Mouse (Mus musculus): ENCODE measurements around the gene Ptprn2. TPM values are rescaled to one million over a fixed set of nuclear protein-coding genes. Genes with fewer than 3 reads are reported as not detected.
A peak's percentile ranks its signal among the peaks of the same experiment; 100 is the strongest.
"Not testable (repeated sequence)": the region's sequence is repeated elsewhere in the genome, so short reads cannot be mapped to it uniquely, and the experiment has no call there.

The Ptprn2 gene
- total RNA-seq, 2 experiments from 2014 or later, result 13.1 to 17.2 TPM

GRCm38 (mm10) chr12:116513788-116514187 lies 28.3 kb downstream of the Ptprn2 start:
- DNase-seq, result not testable (repeated sequence)

- no peak for DNase-seq
Measured at GRCm38 (mm10) chr12:116515824-116516223, 30.3 kb downstream of the Ptprn2 start.

GRCm38 (mm10) chr12:116528861-116529260 lies 43.3 kb downstream of the Ptprn2 start:
- DNase-seq, result peak; percentile 7

GRCm38 (mm10) chr12:116533281-116533680 lies 47.8 kb downstream of the Ptprn2 start:
- DNase-seq, result no peak

- peak; percentile 3 for DNase-seq
Measured at GRCm38 (mm10) chr12:116539305-116539704, 53.8 kb downstream of the Ptprn2 start.

GRCm38 (mm10) chr12:116540608-116541007 lies 55.1 kb downstream of the Ptprn2 start:
- peak; percentile 68 for DNase-seq

- DNase-seq, result peak; percentile 79
Measured at GRCm38 (mm10) chr12:116550031-116550430, 64.5 kb downstream of the Ptprn2 start.

GRCm38 (mm10) chr12:116551516-116551915 lies 66.0 kb downstream of the Ptprn2 start:
- no peak for DNase-seq

- DNase-seq, result no peak
Measured at GRCm38 (mm10) chr12:116552306-116552705, 66.8 kb downstream of the Ptprn2 start.

- DNase-seq, result no peak
Measured at GRCm38 (mm10) chr12:116553361-116553760, 67.8 kb downstream of the Ptprn2 start.

GRCm38 (mm10) chr12:116555964-116556363 lies 70.4 kb downstream of the Ptprn2 start:
- DNase-seq, result no peak

GRCm38 (mm10) chr12:116564441-116564840 lies 78.9 kb downstream of the Ptprn2 start:
- no peak for DNase-seq

- no peak for DNase-seq
Measured at GRCm38 (mm10) chr12:116566672-116567071, 81.2 kb downstream of the Ptprn2 start.

- DNase-seq, result no peak
Measured at GRCm38 (mm10) chr12:116567170-116567569, 81.7 kb downstream of the Ptprn2 start.

GRCm38 (mm10) chr12:116569568-116569967 lies 84.0 kb downstream of the Ptprn2 start:
- no peak for DNase-seq

GRCm38 (mm10) chr12:116574102-116574501 lies 88.6 kb downstream of the Ptprn2 start:
- DNase-seq, result no peak

GRCm38 (mm10) chr12:116574720-116575119 lies 89.2 kb downstream of the Ptprn2 start:
- no peak for DNase-seq

- DNase-seq, result not testable (repeated sequence)
Measured at GRCm38 (mm10) chr12:116577917-116578316, 92.4 kb downstream of the Ptprn2 start.

- DNase-seq, result no peak
Measured at GRCm38 (mm10) chr12:116580827-116581544, 95.5 kb downstream of the Ptprn2 start.

GRCm38 (mm10) chr12:116581864-116582263 lies 96.3 kb downstream of the Ptprn2 start:
- peak; percentile 35 for DNase-seq

- DNase-seq, result no peak
Measured at GRCm38 (mm10) chr12:116582829-116583228, 97.3 kb downstream of the Ptprn2 start.

- DNase-seq, result peak; percentile 31
Measured at GRCm38 (mm10) chr12:116585001-116585400, 99.5 kb downstream of the Ptprn2 start.

GRCm38 (mm10) chr12:116586167-116586566 lies 100.6 kb downstream of the Ptprn2 start:
- no peak for DNase-seq

GRCm38 (mm10) chr12:116587548-116587947 lies 102.0 kb downstream of the Ptprn2 start:
- DNase-seq, result no peak

Measured in adrenal gland, postnatal 10 days (tissue).